Mouse (Mus musculus) CH12.LX (cell line): ENCODE measurements at regions not wholly inside any gene's neighbourhood (a gene's known extent, or its start where the extent isn't known, plus 50 kb on each side); places are given as distances from the start of the nearest gene placed in this dataset.

Source experiments
- CTCF ChIP-seq, 2 experiments: IDR thresholded peaks in 1 of 2; conservative IDR thresholded peaks in 1 of 2; 2 replicates each; pipeline ENCODE4 v1.5.1; 2011 to 2012; ENCODE audit warnings: low read depth in 2 of 2, low read length in 2 of 2, improper control_type of control experiment in 1 of 2, inconsistent platforms in 1 of 2, mild to moderate bottlenecking in 1 of 2, moderate library complexity in 1 of 2
- ELF1 ChIP-seq: IDR thresholded peaks from 2 replicates; pipeline ENCODE4 v1.6.1; 2014; ENCODE audit warnings: low read depth, mild to moderate bottlenecking, inconsistent platforms, low read length, improper control_type of control experiment
- MAFK ChIP-seq: IDR thresholded peaks from 2 replicates; pipeline ENCODE4 v1.6.1; 2011; ENCODE audit warnings: low read length, improper control_type of control experiment; ENCODE audit not compliant: insufficient replicate concordance
- USF1 ChIP-seq: IDR thresholded peaks from 2 replicates; pipeline ENCODE4 v1.6.1; 2014; ENCODE audit warnings: low read depth, mild to moderate bottlenecking, inconsistent platforms, low read length, improper control_type of control experiment
- USF2 ChIP-seq: conservative IDR thresholded peaks from 2 replicates; pipeline ENCODE4 v1.6.1; 2011; ENCODE audit warnings: low read depth, low read length, improper control_type of control experiment
- ZC3H11A ChIP-seq: IDR thresholded peaks from 2 replicates; pipeline ENCODE4 v1.6.1; 2012; ENCODE audit warnings: low read depth, mild to moderate bottlenecking, inconsistent platforms, low read length, improper control_type of control experiment

GRCm38 (mm10) chr2:147845256-147845655 lies 201.5 kb downstream of the Foxa2 start:
- no peak for TF ChIP-seq MAFK
- TF ChIP-seq ZC3H11A: no peak
- no peak for TF ChIP-seq CTCF (conservative IDR thresholded peaks at IDR 0.05 in 1 of 2, IDR thresholded peaks at IDR 0.05 in 1 of 2; ENCODE audit: low read depth in 2 of 2, low read length in 2 of 2)
- no peak for TF ChIP-seq ELF1
- TF ChIP-seq USF2: no peak
- TF ChIP-seq USF1: no peak
